Comparison of ENCODE assay signal across 8 mouse cellular contexts in genomic region chr5:31219911-31220447, GRCm38 (mm10). TPM values are rescaled to one million over a fixed set of nuclear protein-coding genes. Genes with fewer than 3 reads are reported as not detected.
DNase-seq lines count a peak whose midpoint lies in the region; ATAC-seq and TF ChIP-seq lines count a peak whose summit lies in the region.

No protein-coding gene starts in this region.

- peak overlapping the region; percentile 32 for H3ac ChIP-seq in myocyte (ENCODE audit: control insufficient read depth, insufficient read length)

- peak overlapping the region; percentile 90 for H3K9ac ChIP-seq in embryonic facial prominence, embryonic 11.5 days (replicated peaks; ENCODE audit: low read length)
- peak overlapping the region; percentile 99 for H3K9ac ChIP-seq in liver, embryonic 12.5 days

- H3K4me2 ChIP-seq in embryonic facial prominence, embryonic 11.5 days (ENCODE audit: low read depth, low read length) = peak overlapping the region; percentile 68
- peak overlapping the region; percentile 91 for H3K4me2 ChIP-seq in liver, embryonic 12.5 days
- H3K4me2 ChIP-seq in myocyte (ENCODE audit: low read depth) = peak overlapping the region; percentile 82

- no peaks in the 10 kb centered on the region for H3K27me3 ChIP-seq in embryonic facial prominence, embryonic 11.5 days (ENCODE audit: control insufficient read depth, insufficient read depth, low read length)
- no peaks in the 10 kb centered on the region for H3K27me3 ChIP-seq in hindbrain, embryonic 10.5 days (ENCODE audit: insufficient read depth, poor library complexity, severe bottlenecking)
- H3K27me3 ChIP-seq in liver, embryonic 12.5 days (replicated peaks) = no peaks in the 10 kb centered on the region
- H3K27me3 ChIP-seq in myocyte (ENCODE audit: control insufficient read depth, insufficient read depth, insufficient read length) = no peaks in the 10 kb centered on the region

- peak overlapping the region; percentile 81 for H3K4me3 ChIP-seq in embryonic facial prominence, embryonic 11.5 days (ENCODE audit: low read depth, low read length)
- peak overlapping the region; percentile 99 for H3K4me3 ChIP-seq in hindbrain, embryonic 10.5 days
- H3K4me3 ChIP-seq in liver, embryonic 12.5 days = peak overlapping the region; percentile 99
- peak overlapping the region; percentile 90 for H3K4me3 ChIP-seq in myocyte

- peaks cover 53% of the 10 kb centered on the region for H3K79me2 ChIP-seq in myocyte (ENCODE audit: control insufficient read depth, insufficient read depth)

- H3K4me1 ChIP-seq in embryonic facial prominence, embryonic 11.5 days (ENCODE audit: control insufficient read depth, insufficient read depth, low read length) = no peaks in the 10 kb centered on the region
- peaks cover 18% of the 10 kb centered on the region for H3K4me1 ChIP-seq in hindbrain, embryonic 10.5 days (replicated peaks)
- H3K4me1 ChIP-seq in liver, embryonic 12.5 days = peaks cover 52% of the 10 kb centered on the region

- DNase-seq in heart, adult 18-20 months = peak; percentile 51 to 64
- DNase-seq in heart, adult 9 months (ENCODE audit: low spot score in 2 of 2) = no peak
- peak; percentile 68 for DNase-seq in ES-CJ7 (ENCODE audit: low read depth, low spot score)
- DNase-seq in embryonic facial prominence, embryonic 11.5 days (ENCODE audit: low spot score) = peak; percentile 55
- DNase-seq in hindbrain, embryonic 10.5 days (ENCODE audit: low spot score) = no peak
- no peak for DNase-seq in cerebellum, postnatal 25 days

- H3K27ac ChIP-seq in embryonic facial prominence, embryonic 11.5 days (replicated peaks; ENCODE audit: low read depth, low read length) = peak overlapping the region; percentile 91
- peak overlapping the region; percentile 97 for H3K27ac ChIP-seq in hindbrain, embryonic 10.5 days
- peak overlapping the region; percentile 96 for H3K27ac ChIP-seq in liver, embryonic 12.5 days

- WGBS in embryonic facial prominence, embryonic 11.5 days = under 1% methylated on average over 38 of the region's 40 CpGs
- under 1% methylated on average over 40 of the region's 40 CpGs for WGBS in hindbrain, embryonic 10.5 days
- WGBS in liver, embryonic 12.5 days (ENCODE audit: insufficient replicate concordance) = under 1% methylated on average over 40 of the region's 40 CpGs

- ATAC-seq in embryonic facial prominence, embryonic 11.5 days (replicated peaks; ENCODE audit: insufficient number of reproducible peaks, low FRiP score, low TSS enrichment, low read depth) = peak; percentile 83
- ATAC-seq in liver, embryonic 12.5 days = peak; percentile 48

- no peaks in the 10 kb centered on the region for H3K36me3 ChIP-seq in embryonic facial prominence, embryonic 11.5 days (replicated peaks; ENCODE audit: control insufficient read depth, insufficient read depth, low read depth, low read length)
- H3K36me3 ChIP-seq in hindbrain, embryonic 10.5 days = 0 out of 2 replicates have a peak, but pooled peaks cover 10% of the 10 kb centered on the region
- peaks cover 10% of the 10 kb centered on the region for H3K36me3 ChIP-seq in liver, embryonic 12.5 days
- H3K36me3 ChIP-seq in myocyte (ENCODE audit: control insufficient read depth, insufficient read depth) = no peaks in the 10 kb centered on the region

- TF ChIP-seq POLR2A in myocyte (IDR thresholded peaks at IDR 0.05; ENCODE audit: insufficient read length, low read depth) = no peak

- no peaks in the 10 kb centered on the region for H3K9me3 ChIP-seq in embryonic facial prominence, embryonic 11.5 days (replicated peaks; ENCODE audit: control insufficient read depth, low read length)
- no peaks in the 10 kb centered on the region for H3K9me3 ChIP-seq in hindbrain, embryonic 10.5 days
- H3K9me3 ChIP-seq in liver, embryonic 12.5 days (replicated peaks) = no peaks in the 10 kb centered on the region

TF ChIP-seq in myocyte, 11 proteins besides CTCF, POLR2A, EP300 and RAD21:
- TF ChIP-seq MYOD1 (IDR thresholded peaks at IDR 0.05; ENCODE audit: control insufficient read depth in 1 of 3, insufficient read length in 2 of 3, low read depth in 2 of 3) = no peak
- no peak for TF ChIP-seq POLR2AphosphoS2 (IDR thresholded peaks at IDR 0.05; ENCODE audit: insufficient read length, low read depth)
- TF ChIP-seq TCF3 (IDR thresholded peaks at IDR 0.05; ENCODE audit: insufficient read length, low read depth) = no peak
- TF ChIP-seq SRF (IDR thresholded peaks at IDR 0.05; ENCODE audit: control insufficient read depth, insufficient read length, low read depth) = no peak
- TF ChIP-seq MAX (IDR thresholded peaks at IDR 0.05; ENCODE audit: low read depth) = no peak
- TF ChIP-seq E2F4 (IDR thresholded peaks at IDR 0.05; ENCODE audit: insufficient read depth) = no peak
- TF ChIP-seq TCF12 (IDR thresholded peaks at IDR 0.05; ENCODE audit: insufficient read depth, poor library complexity, severe bottlenecking) = no peak
- no peak for TF ChIP-seq MYOG (IDR thresholded peaks at IDR 0.05; ENCODE audit: control insufficient read depth in 1 of 3, insufficient read depth in 1 of 3, insufficient read length in 2 of 3, low read depth in 2 of 3)
- no peak for TF ChIP-seq CEBPB (IDR thresholded peaks at IDR 0.05; ENCODE audit: insufficient read depth, poor library complexity, severe bottlenecking)
- no peak for TF ChIP-seq USF1 (IDR thresholded peaks at IDR 0.05; ENCODE audit: low read depth)
- TF ChIP-seq REST (IDR thresholded peaks at IDR 0.05; ENCODE audit: insufficient read depth, insufficient read length) = no peak

RNA-seq across cellular contexts. Expression of gene Ppm1g, which starts 0.5 kb away (rescaled TPM):
- total RNA-seq in heart, adult 18-20 months (2021) = 10 to 100 TPM; 55.1 to 62.9 TPM
- 142 and 147 TPM in 2 replicates for polyA plus RNA-seq in embryonic facial prominence, embryonic 11.5 days (2014; fragmentation: Nextera tagmentation; extraction: Ambion mirVana)
- 172 and 197 TPM in 2 replicates for polyA plus RNA-seq in hindbrain, embryonic 10.5 days (2016; fragmentation: Nextera tagmentation; extraction: Ambion mirVana)
- polyA plus RNA-seq in liver, embryonic 12.5 days (2016; fragmentation: Nextera tagmentation; extraction: Ambion mirVana) = 195 and 204 TPM in 2 replicates
- 89.3 TPM for polyA plus RNA-seq in myocyte (2012; fragmentation: generic; extraction: Trizol)

RNA-seq across cellular contexts. Expression of gene Zfp513, which starts 17.9 kb away (rescaled TPM):
- total RNA-seq in heart, adult 18-20 months (2021) = 1 to 10 TPM; 7.6 to 8.5 TPM
- polyA plus RNA-seq in embryonic facial prominence, embryonic 11.5 days (2014; fragmentation: Nextera tagmentation; extraction: Ambion mirVana) = 4.0 and 5.0 TPM in 2 replicates
- 12.7 and 15.0 TPM in 2 replicates for polyA plus RNA-seq in hindbrain, embryonic 10.5 days (2016; fragmentation: Nextera tagmentation; extraction: Ambion mirVana)
- polyA plus RNA-seq in liver, embryonic 12.5 days (2016; fragmentation: Nextera tagmentation; extraction: Ambion mirVana) = 4.5 and 7.2 TPM in 2 replicates
- polyA plus RNA-seq in myocyte (2012; fragmentation: generic; extraction: Trizol) = 25.6 TPM

RNA-seq across cellular contexts. Expression of gene Nrbp1, which starts 20.7 kb away (rescaled TPM):
- 10 to 100 TPM; 74.5 to 78.3 TPM for total RNA-seq in heart, adult 18-20 months (2021)
- polyA plus RNA-seq in embryonic facial prominence, embryonic 11.5 days (2014; fragmentation: Nextera tagmentation; extraction: Ambion mirVana) = 138 and 140 TPM in 2 replicates
- polyA plus RNA-seq in hindbrain, embryonic 10.5 days (2016; fragmentation: Nextera tagmentation; extraction: Ambion mirVana) = 151 and 159 TPM in 2 replicates
- 60.1 and 64.8 TPM in 2 replicates for polyA plus RNA-seq in liver, embryonic 12.5 days (2016; fragmentation: Nextera tagmentation; extraction: Ambion mirVana)
- 87.9 TPM for polyA plus RNA-seq in myocyte (2012; fragmentation: generic; extraction: Trizol)

RNA-seq across cellular contexts. Expression of gene Gm9970, which starts 21.1 kb away (rescaled TPM):
- not detected for total RNA-seq in heart, adult 18-20 months (2021)
- polyA plus RNA-seq in embryonic facial prominence, embryonic 11.5 days (2014; fragmentation: Nextera tagmentation; extraction: Ambion mirVana) = 0.57 and 0.58 TPM in 2 replicates
- polyA plus RNA-seq in hindbrain, embryonic 10.5 days (2016; fragmentation: Nextera tagmentation; extraction: Ambion mirVana) = 0.30 TPM in 1 of 2 replicates, not detected in the other
- polyA plus RNA-seq in liver, embryonic 12.5 days (2016; fragmentation: Nextera tagmentation; extraction: Ambion mirVana) = not detected in 2 replicates
- polyA plus RNA-seq in myocyte (2012; fragmentation: generic; extraction: Trizol) = not detected

RNA-seq across cellular contexts. Expression of gene Eif2b4, which starts 26.7 kb away (rescaled TPM):
- 10 to 100 TPM; 41.1 to 58.1 TPM for total RNA-seq in heart, adult 18-20 months (2021)
- 68.2 and 81.7 TPM in 2 replicates for polyA plus RNA-seq in embryonic facial prominence, embryonic 11.5 days (2014; fragmentation: Nextera tagmentation; extraction: Ambion mirVana)
- polyA plus RNA-seq in hindbrain, embryonic 10.5 days (2016; fragmentation: Nextera tagmentation; extraction: Ambion mirVana) = 85.2 and 99.3 TPM in 2 replicates
- polyA plus RNA-seq in liver, embryonic 12.5 days (2016; fragmentation: Nextera tagmentation; extraction: Ambion mirVana) = 67.2 and 73.1 TPM in 2 replicates
- polyA plus RNA-seq in myocyte (2012; fragmentation: generic; extraction: Trizol) = 60.2 TPM

Comparison
In these comparisons a context has a peak if more than half of its experiments do, and no peak if none do; other contexts are left out.
1. DNase-seq: peak in heart, adult 18-20 months (2 of 2), ES-CJ7 (single experiment) and embryonic facial prominence, embryonic 11.5 days (single experiment); none in heart, adult 9 months (0 of 2), hindbrain, embryonic 10.5 days (single experiment) and cerebellum, postnatal 25 days (0 of 2).
2. Peak in every context shown above with its lines, with median percentiles within 50 percentile points of each other: H3K27ac ChIP-seq, H3K4me2 ChIP-seq and H3K4me3 ChIP-seq.